Mouse (Mus musculus): ENCODE results near the gene Col18a1. TPM values are rescaled to one million over a fixed set of nuclear protein-coding genes. Genes with fewer than 3 reads are reported as not detected.

Col18a1 gene
- total RNA-seq, 2 experiments from 2014 or later: 3.8 to 6.0 TPM

GRCm38 (mm10) chr10:77061426-77061825 lies 104.9 kb downstream of the Col18a1 start:
- H3K27ac ChIP-seq: no peak overlapping the region
- DNase-seq: no peak
- no peak for TF ChIP-seq CTCF (IDR thresholded peaks at IDR 0.05)
- intact Hi-C loops (cut with DNase I): no loop called here
- H3K4me3 ChIP-seq: no peak overlapping the region

- intact Hi-C loops (cut with DNase I): no loop called here
- Histone ChIP-seq H3K4me3 (no peak overlapping the region), H3K27ac (peak overlapping the region; percentile 31; the same call in 1 of the 2 replicates)
- no peak for DNase-seq
- no peak for TF ChIP-seq CTCF (IDR thresholded peaks at IDR 0.05)
Observed at GRCm38 (mm10) chr10:77056768-77057167, 109.6 kb downstream of the Col18a1 start.

GRCm38 (mm10) chr10:77048606-77049005 lies 117.7 kb downstream of the Col18a1 start:
- no peak overlapping the region for H3K4me3 ChIP-seq
- intact Hi-C loops (cut with DNase I): no loop called here
- no peak for TF ChIP-seq CTCF (IDR thresholded peaks at IDR 0.05)
- no peak for DNase-seq
- H3K27ac ChIP-seq: no peak overlapping the region

GRCm38 (mm10) chr10:77048196-77048595 lies 118.2 kb downstream of the Col18a1 start:
- Histone ChIP-seq H3K4me3 (no peak overlapping the region), H3K27ac (no peak overlapping the region)
- intact Hi-C loops (cut with DNase I): no loop called here
- no peak for TF ChIP-seq CTCF (IDR thresholded peaks at IDR 0.05)
- no peak for DNase-seq

GRCm38 (mm10) chr10:77038579-77039174 lies 127.7 kb downstream of the Col18a1 start:
- no peak for TF ChIP-seq CTCF (IDR thresholded peaks at IDR 0.05)
- intact Hi-C loops (cut with DNase I): no loop called here
- no peak for DNase-seq
- H3K4me3 ChIP-seq: no peak overlapping the region
- H3K27ac ChIP-seq: no peak overlapping the region

GRCm38 (mm10) chr10:77035487-77035886 lies 130.9 kb downstream of the Col18a1 start:
- no peak for DNase-seq
- H3K27ac ChIP-seq: no peak overlapping the region
- H3K4me3 ChIP-seq: no peak overlapping the region
- TF ChIP-seq CTCF (IDR thresholded peaks at IDR 0.05): no peak
- intact Hi-C loops (cut with DNase I): no loop called here

GRCm38 (mm10) chr10:77033323-77034025 lies 132.9 kb downstream of the Col18a1 start:
- Histone ChIP-seq H3K4me3 (peak overlapping the region; percentile 85), H3K27ac (peak overlapping the region; percentile 84)
- intact Hi-C loops (cut with DNase I): loop anchor here (5.0 kb wide), 1 partner anchor 71 kb away; the partner anchor contains the start of gene Pcbp3
- peak; percentile 63 for DNase-seq
- TF ChIP-seq CTCF (IDR thresholded peaks at IDR 0.05): no peak

- Histone ChIP-seq H3K27ac (peak overlapping the region; percentile 84), H3K4me3 (peak overlapping the region; percentile 85)
- peak; percentile 18; the same call in 1 of the 2 replicates for TF ChIP-seq CTCF (IDR thresholded peaks at IDR 0.05)
- DNase-seq: peak; percentile 95
- intact Hi-C loops (cut with DNase I): loop anchor here (5.0 kb wide), 1 partner anchor 70 kb away; the partner anchor contains the start of gene Pcbp3
Observed at GRCm38 (mm10) chr10:77032591-77033322, 133.6 kb downstream of the Col18a1 start.

- Histone ChIP-seq H3K27ac (peak within 1 kb of the TSS; percentile 84), H3K4me3 (peak within 1 kb of the TSS; percentile 85)
- TF ChIP-seq CTCF (IDR thresholded peaks at IDR 0.05): no peak
- DNase-seq: no peak
- intact Hi-C loops (cut with DNase I): loop anchor here (5.0 kb wide), 1 partner anchor 70 kb away; the partner anchor contains the start of gene Pcbp3
Observed at GRCm38 (mm10) chr10:77031768-77032375, 134.5 kb downstream of the Col18a1 start, which contains the start of gene Slc19a1. Gene Slc19a1 (plus strand): TSS chr10:77032241.

GRCm38 (mm10) chr10:77030666-77031065 lies 135.7 kb downstream of the Col18a1 start:
- H3K4me3 ChIP-seq: no peak overlapping the region
- DNase-seq: no peak
- intact Hi-C loops (cut with DNase I): loop anchor here (5.0 kb wide), 1 partner anchor 68 kb away; the partner anchor contains the start of gene Pcbp3
- TF ChIP-seq CTCF (IDR thresholded peaks at IDR 0.05): no peak
- no peak overlapping the region for H3K27ac ChIP-seq

- TF ChIP-seq CTCF (IDR thresholded peaks at IDR 0.05): no peak
- Histone ChIP-seq H3K4me3 (no peak overlapping the region), H3K27ac (no peak overlapping the region)
- intact Hi-C loops (cut with DNase I): loop anchor here (5.0 kb wide), 1 partner anchor 67 kb away; the partner anchor contains the start of gene Pcbp3
- no peak for DNase-seq
Observed at GRCm38 (mm10) chr10:77029761-77030160, 136.6 kb downstream of the Col18a1 start.

GRCm38 (mm10) chr10:77028782-77029296 lies 137.5 kb downstream of the Col18a1 start:
- H3K4me3 ChIP-seq: no peak overlapping the region
- TF ChIP-seq CTCF (IDR thresholded peaks at IDR 0.05): no peak
- intact Hi-C loops (cut with DNase I): no loop called here
- DNase-seq: no peak
- H3K27ac ChIP-seq: no peak overlapping the region
